Mouse (Mus musculus): Measurements from ENCODE around the gene Rsph3b. TPM values are rescaled to one million over a fixed set of nuclear protein-coding genes. Genes with fewer than 3 reads are reported as not detected.
"Not testable (repeated sequence)": the region's sequence is repeated elsewhere in the genome, so short reads cannot be mapped to it uniquely, and the experiment has no call there.

Rsph3b gene
- 14.7 and 17.7 TPM in 2 replicates for polyA plus RNA-seq (2011; ENCODE audit: insufficient read depth, insufficient read length, low read depth, missing spikeins)

- Histone ChIP-seq H3K27ac (ENCODE audit: insufficient read depth, low read length) (peak within 1 kb of the TSS; percentile 54), H3K4me3 (ENCODE audit: low read depth, low read length) (peak within 1 kb of the TSS; percentile 80), H3K9ac (ENCODE audit: low read depth, poor library complexity, severe bottlenecking) (peak within 1 kb of the TSS; percentile 69)
- not testable (repeated sequence) for H3K27me3 ChIP-seq (ENCODE audit: control insufficient read depth, insufficient read depth, low read length, poor library complexity, severe bottlenecking); H3K4me1 ChIP-seq (ENCODE audit: control insufficient read depth, insufficient read depth, low read length); H3K36me3 ChIP-seq (ENCODE audit: control insufficient read depth, insufficient read depth, low read length, poor library complexity, severe bottlenecking); H3K9me3 ChIP-seq (replicated peaks; ENCODE audit: control insufficient read depth, insufficient read depth, low read length, poor library complexity, severe bottlenecking)
Measured at GRCm38 (mm10) chr17:6947984-6948768, at the start of gene Rsph3b. Rsph3b (minus strand) TSS chr17:6948682.

DNA sequence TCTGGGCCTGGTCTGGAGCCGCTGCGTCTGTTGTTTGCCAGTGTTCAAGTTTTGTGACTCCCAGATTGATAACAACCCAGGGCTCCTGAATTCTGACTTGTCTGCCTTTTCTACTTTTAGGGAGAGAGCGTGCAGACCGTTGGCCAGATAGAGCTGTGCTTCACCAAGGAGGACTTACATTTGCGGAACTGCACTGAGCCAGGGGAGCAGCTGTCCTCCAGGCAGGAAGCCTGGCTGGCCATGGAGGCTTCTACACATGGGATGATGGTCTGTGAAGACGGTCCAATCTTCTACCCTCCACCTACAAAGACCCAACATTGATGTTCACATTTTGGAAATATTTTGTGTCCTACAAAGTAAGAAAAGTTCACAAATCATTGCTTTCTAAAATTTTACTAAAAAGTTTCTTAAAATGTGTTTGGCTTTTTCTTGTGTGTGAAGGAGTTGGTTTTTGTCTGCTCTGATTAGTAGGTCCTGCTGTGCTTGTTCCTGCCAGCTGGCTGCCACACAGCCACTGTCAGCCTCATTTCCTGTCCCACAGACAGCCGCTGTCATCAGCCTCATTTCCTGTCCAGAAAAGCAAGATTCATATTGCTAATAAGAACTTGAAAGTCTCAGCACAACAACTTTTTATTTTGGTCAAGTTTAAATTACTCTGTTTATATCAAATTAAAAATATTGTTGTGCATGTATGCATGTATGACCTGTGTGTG, 49.5 kb upstream of the Rsph3b start:
- H3K36me3 ChIP-seq (ENCODE audit: control insufficient read depth, insufficient read depth, low read length, poor library complexity, severe bottlenecking); H3K27ac ChIP-seq (ENCODE audit: insufficient read depth, low read length); H3K9ac ChIP-seq (ENCODE audit: low read depth, poor library complexity, severe bottlenecking); H3K4me3 ChIP-seq (ENCODE audit: low read depth, low read length); H3K9me3 ChIP-seq (replicated peaks; ENCODE audit: control insufficient read depth, insufficient read depth, low read length, poor library complexity, severe bottlenecking); H3K27me3 ChIP-seq (ENCODE audit: control insufficient read depth, insufficient read depth, low read length, poor library complexity, severe bottlenecking); H3K4me1 ChIP-seq (ENCODE audit: control insufficient read depth, insufficient read depth, low read length): not testable (repeated sequence)

DNA sequence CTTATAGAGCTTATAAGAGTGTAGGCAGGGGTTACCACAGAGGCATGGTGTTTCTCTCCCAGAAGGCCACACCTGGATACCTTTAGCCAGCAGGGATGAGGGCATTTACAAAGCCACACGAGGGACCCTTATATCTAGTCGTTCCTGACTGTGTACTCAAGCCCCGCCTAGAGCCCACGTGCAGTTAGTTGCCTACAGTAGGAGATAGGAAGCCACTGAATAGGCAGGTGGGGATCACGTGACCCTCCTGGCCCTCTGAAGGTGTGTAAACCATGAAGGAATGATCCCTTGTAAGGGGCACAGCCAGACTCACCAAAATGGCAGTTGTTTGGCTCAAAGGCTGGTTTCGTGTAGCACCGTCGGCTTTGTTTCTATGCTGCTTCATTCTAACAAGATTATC, 48.3 kb upstream of the Rsph3b start:
- not testable (repeated sequence) for H3K36me3 ChIP-seq (ENCODE audit: control insufficient read depth, insufficient read depth, low read length, poor library complexity, severe bottlenecking); H3K4me3 ChIP-seq (ENCODE audit: low read depth, low read length); H3K27ac ChIP-seq (ENCODE audit: insufficient read depth, low read length); H3K9ac ChIP-seq (ENCODE audit: low read depth, poor library complexity, severe bottlenecking); H3K27me3 ChIP-seq (ENCODE audit: control insufficient read depth, insufficient read depth, low read length, poor library complexity, severe bottlenecking); H3K9me3 ChIP-seq (replicated peaks; ENCODE audit: control insufficient read depth, insufficient read depth, low read length, poor library complexity, severe bottlenecking); H3K4me1 ChIP-seq (ENCODE audit: control insufficient read depth, insufficient read depth, low read length)

DNA sequence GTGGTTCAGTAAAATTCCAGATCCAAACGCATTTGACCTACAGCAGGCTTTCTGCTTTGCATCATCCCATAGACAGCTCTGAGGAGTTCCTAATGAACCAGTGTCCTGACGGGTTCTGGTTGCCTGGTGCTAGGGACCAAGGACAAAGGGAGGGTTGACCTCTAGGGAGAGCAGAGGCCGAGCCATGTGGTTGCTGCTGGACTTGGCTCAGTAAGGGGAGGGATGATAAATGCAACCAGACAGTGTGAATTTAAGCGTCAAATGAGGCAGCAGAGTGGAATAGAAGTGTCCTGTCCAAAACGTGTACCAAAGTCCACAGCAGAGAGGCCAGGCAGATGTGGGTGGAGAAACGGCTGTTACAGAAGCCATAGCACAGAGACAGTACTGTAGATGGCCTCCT, 47.0 kb upstream of the Rsph3b start:
- H3K27ac ChIP-seq (ENCODE audit: insufficient read depth, low read length); H3K4me3 ChIP-seq (ENCODE audit: low read depth, low read length); H3K36me3 ChIP-seq (ENCODE audit: control insufficient read depth, insufficient read depth, low read length, poor library complexity, severe bottlenecking); H3K9me3 ChIP-seq (replicated peaks; ENCODE audit: control insufficient read depth, insufficient read depth, low read length, poor library complexity, severe bottlenecking); H3K27me3 ChIP-seq (ENCODE audit: control insufficient read depth, insufficient read depth, low read length, poor library complexity, severe bottlenecking); H3K4me1 ChIP-seq (ENCODE audit: control insufficient read depth, insufficient read depth, low read length); H3K9ac ChIP-seq (ENCODE audit: low read depth, poor library complexity, severe bottlenecking): not testable (repeated sequence)

- H3K4me1 ChIP-seq (ENCODE audit: control insufficient read depth, insufficient read depth, low read length); H3K4me3 ChIP-seq (ENCODE audit: low read depth, low read length); H3K27ac ChIP-seq (ENCODE audit: insufficient read depth, low read length); H3K36me3 ChIP-seq (ENCODE audit: control insufficient read depth, insufficient read depth, low read length, poor library complexity, severe bottlenecking); H3K27me3 ChIP-seq (ENCODE audit: control insufficient read depth, insufficient read depth, low read length, poor library complexity, severe bottlenecking); H3K9me3 ChIP-seq (replicated peaks; ENCODE audit: control insufficient read depth, insufficient read depth, low read length, poor library complexity, severe bottlenecking); H3K9ac ChIP-seq (ENCODE audit: low read depth, poor library complexity, severe bottlenecking): not testable (repeated sequence)
Measured at GRCm38 (mm10) chr17:6986118-6986517, 37.6 kb upstream of the Rsph3b start.

DNA sequence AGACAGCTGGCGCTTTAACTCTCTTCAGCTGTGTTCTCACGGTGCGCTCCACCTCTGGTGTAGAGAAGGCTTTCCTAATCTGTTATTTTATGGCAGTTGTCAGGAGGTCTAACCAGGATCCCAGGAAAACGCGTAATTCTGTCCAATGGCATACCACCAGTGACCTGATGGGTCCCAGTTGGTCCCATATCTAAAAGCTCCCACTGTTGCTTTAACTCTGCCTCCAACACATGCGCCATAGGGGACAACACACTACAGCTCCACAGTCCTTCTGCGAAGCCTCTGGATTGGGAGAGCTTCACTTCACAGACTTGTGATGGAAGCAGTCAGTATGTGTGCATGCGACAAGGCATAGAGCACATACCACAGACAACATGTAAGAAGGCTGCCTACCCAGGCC, 31.7 kb upstream of the Rsph3b start:
- not testable (repeated sequence) for H3K36me3 ChIP-seq (ENCODE audit: control insufficient read depth, insufficient read depth, low read length, poor library complexity, severe bottlenecking); H3K4me3 ChIP-seq (ENCODE audit: low read depth, low read length); H3K9me3 ChIP-seq (replicated peaks; ENCODE audit: control insufficient read depth, insufficient read depth, low read length, poor library complexity, severe bottlenecking); H3K4me1 ChIP-seq (ENCODE audit: control insufficient read depth, insufficient read depth, low read length); H3K27me3 ChIP-seq (ENCODE audit: control insufficient read depth, insufficient read depth, low read length, poor library complexity, severe bottlenecking); H3K27ac ChIP-seq (ENCODE audit: insufficient read depth, low read length); H3K9ac ChIP-seq (ENCODE audit: low read depth, poor library complexity, severe bottlenecking)

DNA sequence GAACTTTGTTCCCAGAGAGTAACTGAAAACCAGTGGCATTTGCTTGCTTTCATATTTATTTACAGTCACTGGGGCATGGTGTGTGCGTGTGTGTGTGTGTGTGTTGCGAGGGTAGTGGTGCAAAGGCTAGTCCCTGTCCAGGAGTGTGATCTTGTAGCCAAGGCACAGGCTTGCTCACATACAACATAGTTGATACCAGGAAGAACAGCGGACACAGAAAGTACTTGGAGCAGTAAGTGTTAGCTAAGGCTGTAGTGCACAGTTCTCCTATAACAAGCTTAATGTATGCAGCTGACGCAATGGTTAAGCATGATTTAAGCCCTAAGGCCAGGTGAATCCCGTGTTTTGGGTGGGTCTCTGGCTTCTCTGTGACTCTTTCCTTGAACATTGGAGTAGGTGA, 30.9 kb upstream of the Rsph3b start:
- H3K9me3 ChIP-seq (replicated peaks; ENCODE audit: control insufficient read depth, insufficient read depth, low read length, poor library complexity, severe bottlenecking); H3K27me3 ChIP-seq (ENCODE audit: control insufficient read depth, insufficient read depth, low read length, poor library complexity, severe bottlenecking); H3K36me3 ChIP-seq (ENCODE audit: control insufficient read depth, insufficient read depth, low read length, poor library complexity, severe bottlenecking); H3K27ac ChIP-seq (ENCODE audit: insufficient read depth, low read length); H3K4me1 ChIP-seq (ENCODE audit: control insufficient read depth, insufficient read depth, low read length): not testable (repeated sequence)
- Histone ChIP-seq H3K9ac (ENCODE audit: low read depth, poor library complexity, severe bottlenecking) (peak overlapping the region; percentile 85), H3K4me3 (ENCODE audit: low read depth, low read length) (peak overlapping the region; percentile 95)

GRCm38 (mm10) chr17:6978287-6979248, 30.1 kb upstream of the Rsph3b start, which contains the start of gene Gm49721:
Gm49721 (plus strand) TSS chr17:6978904.
- not testable (repeated sequence) for H3K36me3 ChIP-seq (ENCODE audit: control insufficient read depth, insufficient read depth, low read length, poor library complexity, severe bottlenecking); H3K27ac ChIP-seq (ENCODE audit: insufficient read depth, low read length); H3K4me1 ChIP-seq (ENCODE audit: control insufficient read depth, insufficient read depth, low read length); H3K9me3 ChIP-seq (replicated peaks; ENCODE audit: control insufficient read depth, insufficient read depth, low read length, poor library complexity, severe bottlenecking); H3K27me3 ChIP-seq (ENCODE audit: control insufficient read depth, insufficient read depth, low read length, poor library complexity, severe bottlenecking)
- peak within 1 kb of the TSS; percentile 95 for H3K4me3 ChIP-seq (ENCODE audit: low read depth, low read length)
- H3K9ac ChIP-seq (ENCODE audit: low read depth, poor library complexity, severe bottlenecking) = peak within 1 kb of the TSS; percentile 85

DNA sequence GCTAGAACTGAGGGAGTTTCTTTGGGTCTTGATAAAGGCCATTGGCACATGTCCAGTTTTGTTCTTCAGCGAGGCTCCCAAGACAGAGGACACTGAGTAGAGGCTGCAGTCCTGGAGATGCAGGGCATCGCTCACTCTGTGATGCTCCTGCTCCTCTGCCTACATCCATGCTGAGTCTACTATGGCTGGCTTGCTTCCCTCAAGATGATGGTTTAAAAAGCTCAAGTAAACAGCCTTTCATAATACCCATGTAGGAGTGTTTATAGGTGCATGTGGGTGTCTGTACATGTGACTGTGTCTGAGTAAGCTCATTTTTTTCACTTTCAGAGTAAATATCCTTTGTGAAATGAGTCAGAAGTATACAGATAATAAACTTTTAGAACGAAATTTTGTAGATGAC, 26.5 kb upstream of the Rsph3b start:
- not testable (repeated sequence) for H3K27me3 ChIP-seq (ENCODE audit: control insufficient read depth, insufficient read depth, low read length, poor library complexity, severe bottlenecking); H3K4me1 ChIP-seq (ENCODE audit: control insufficient read depth, insufficient read depth, low read length); H3K4me3 ChIP-seq (ENCODE audit: low read depth, low read length); H3K36me3 ChIP-seq (ENCODE audit: control insufficient read depth, insufficient read depth, low read length, poor library complexity, severe bottlenecking); H3K9me3 ChIP-seq (replicated peaks; ENCODE audit: control insufficient read depth, insufficient read depth, low read length, poor library complexity, severe bottlenecking); H3K9ac ChIP-seq (ENCODE audit: low read depth, poor library complexity, severe bottlenecking); H3K27ac ChIP-seq (ENCODE audit: insufficient read depth, low read length)
